Mouse (Mus musculus): Measurements from ENCODE around the gene Atp8b2.

Gene Atp8b2

GRCm38 (mm10) chr3:89899511-89899908 is 63.8 kb downstream of the Atp8b2 start:
- DNase-seq (ENCODE audit: low spot score), result no peak

- no peak for DNase-seq (ENCODE audit: low spot score)
Observed at GRCm38 (mm10) chr3:89898870-89899510, 64.3 kb downstream of the Atp8b2 start.

GRCm38 (mm10) chr3:89898011-89898410 is 65.3 kb downstream of the Atp8b2 start:
- no peak for DNase-seq (ENCODE audit: low spot score)

- DNase-seq (ENCODE audit: low spot score), result no peak
Observed at GRCm38 (mm10) chr3:89897204-89897796, 66.0 kb downstream of the Atp8b2 start.

- DNase-seq (ENCODE audit: low spot score), result no peak
Observed at GRCm38 (mm10) chr3:89896571-89896970, 66.7 kb downstream of the Atp8b2 start.

- DNase-seq (ENCODE audit: low spot score), result no peak
Observed at GRCm38 (mm10) chr3:89892517-89893106, 70.7 kb downstream of the Atp8b2 start.

- DNase-seq (ENCODE audit: low spot score), result no peak
Observed at GRCm38 (mm10) chr3:89891696-89892095, 71.6 kb downstream of the Atp8b2 start.

- no peak for DNase-seq (ENCODE audit: low spot score)
Observed at GRCm38 (mm10) chr3:89889841-89890430, 73.4 kb downstream of the Atp8b2 start.

All from c-Kit-positive CD71-positive TER-119-positive erythroid progenitor cells, embryonic 14.5 days (primary cell).